Mouse (Mus musculus): Measurements from ENCODE around the gene Them5. TPM values are rescaled to one million over a fixed set of nuclear protein-coding genes. Genes with fewer than 3 reads are reported as not detected.

Them5 gene
- total and polyA plus RNA-seq, 2 experiments from 2014 or later = not detected

DNA sequence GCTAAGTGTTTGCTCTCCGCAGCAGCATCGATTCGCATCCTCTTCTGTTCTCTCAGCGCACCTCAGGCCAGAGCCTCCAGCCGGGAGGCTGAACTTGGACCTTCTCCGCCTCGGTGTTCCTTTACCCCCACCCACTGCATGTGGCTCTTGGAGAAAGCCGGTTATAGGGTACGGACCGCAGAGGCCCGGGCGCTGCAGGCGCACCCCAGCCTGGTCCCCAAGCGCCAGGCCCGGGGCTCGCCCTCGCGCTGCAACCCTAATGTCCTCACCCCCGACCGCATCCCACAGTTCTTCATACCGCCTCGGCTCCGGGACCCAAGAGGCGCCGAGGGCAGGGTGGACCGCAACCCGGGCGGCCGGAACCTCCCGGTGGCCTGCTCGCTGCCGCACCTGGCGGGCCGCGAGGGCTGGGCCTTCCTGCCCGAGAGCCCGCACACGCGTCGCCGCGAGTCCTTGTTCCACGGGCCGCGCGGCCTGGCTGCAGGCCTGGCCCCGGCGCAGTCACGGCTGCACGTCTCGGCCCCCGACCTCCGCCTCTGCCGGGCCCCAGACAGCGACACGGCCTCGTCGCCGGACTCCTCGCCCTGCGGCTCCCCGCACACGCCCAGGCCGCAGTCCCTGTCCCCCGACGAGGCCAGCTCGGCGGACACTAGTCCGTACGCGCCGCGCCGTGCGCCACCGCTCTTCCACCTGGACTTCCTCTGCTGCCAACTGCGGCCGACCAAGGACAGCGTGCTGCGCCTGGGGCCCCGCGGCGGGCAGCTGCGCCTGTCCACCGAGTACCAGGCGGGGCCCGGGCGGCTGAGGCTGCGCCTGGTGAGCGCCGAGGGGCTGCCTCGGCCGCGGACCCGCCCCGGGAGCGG is 21.6 kb downstream of the Them5 start:
- H3K4me1 ChIP-seq (ENCODE audit: control insufficient read depth, insufficient read depth) = 0 out of 2 replicates have a peak, but pooled peaks cover 8% of the 10 kb centered on the region
- TF ChIP-seq CTCF (IDR thresholded peaks at IDR 0.05; ENCODE audit: low read depth) (no peak), EP300 (IDR thresholded peaks at IDR 0.05; ENCODE audit: low read depth) (no peak)
- H3K27me3 ChIP-seq (ENCODE audit: control insufficient read depth, insufficient read depth, low read length) = peaks cover 31% of the 10 kb centered on the region
- H3K4me2 ChIP-seq (ENCODE audit: low read depth, low read length) = peak overlapping the region; percentile 79
- peak; percentile 36 for DNase-seq (ENCODE audit: low spot score)
- 6% methylated on average over 97 of the region's 97 CpGs for WGBS
- no peak overlapping the region for H3K27ac ChIP-seq (ENCODE audit: low read depth)
- no peaks in the 10 kb centered on the region for H3K36me3 ChIP-seq (replicated peaks; ENCODE audit: control insufficient read depth, insufficient read depth, low read length)
- H3K9me3 ChIP-seq (replicated peaks; ENCODE audit: control insufficient read depth, low read length) = no peaks in the 10 kb centered on the region; the same call in 1 of the 2 replicates
- peak overlapping the region; percentile 52 for H3K4me3 ChIP-seq (ENCODE audit: low read depth, low read length)
- ATAC-seq (ENCODE audit: insufficient read depth, low read depth) = peak; percentile 70
- H3K9ac ChIP-seq (replicated peaks; ENCODE audit: low read depth, low read length) = peak overlapping the region; percentile 51

- DNase-seq (ENCODE audit: low spot score) (no peak), ATAC-seq (ENCODE audit: insufficient read depth, low read depth) (0 out of 2 replicates have a peak, but pooled peaks have one; percentile 7)
- TF ChIP-seq EP300 (IDR thresholded peaks at IDR 0.05; ENCODE audit: low read depth) (no peak), CTCF (IDR thresholded peaks at IDR 0.05; ENCODE audit: low read depth) (no peak)
- peak overlapping the region; percentile 51 for H3K9ac ChIP-seq (replicated peaks; ENCODE audit: low read depth, low read length)
- H3K4me3 ChIP-seq (ENCODE audit: low read depth, low read length) = peak overlapping the region; percentile 52
- 4% methylated on average over 22 of the region's 23 CpGs for WGBS
- peak overlapping the region; percentile 79 for H3K4me2 ChIP-seq (ENCODE audit: low read depth, low read length)
- no peaks in the 10 kb centered on the region; the same call in 1 of the 2 replicates for H3K9me3 ChIP-seq (replicated peaks; ENCODE audit: control insufficient read depth, low read length)
- peaks cover 31% of the 10 kb centered on the region for H3K27me3 ChIP-seq (ENCODE audit: control insufficient read depth, insufficient read depth, low read length)
- H3K27ac ChIP-seq (ENCODE audit: low read depth) = no peak overlapping the region
- no peaks in the 10 kb centered on the region for H3K36me3 ChIP-seq (replicated peaks; ENCODE audit: control insufficient read depth, insufficient read depth, low read length)
- H3K4me1 ChIP-seq (ENCODE audit: control insufficient read depth, insufficient read depth) = 0 out of 2 replicates have a peak, but pooled peaks cover 8% of the 10 kb centered on the region
These were observed 22.2 kb downstream of the Them5 start for GRCm38 (mm10) chr3:94364154-94364526.

DNA sequence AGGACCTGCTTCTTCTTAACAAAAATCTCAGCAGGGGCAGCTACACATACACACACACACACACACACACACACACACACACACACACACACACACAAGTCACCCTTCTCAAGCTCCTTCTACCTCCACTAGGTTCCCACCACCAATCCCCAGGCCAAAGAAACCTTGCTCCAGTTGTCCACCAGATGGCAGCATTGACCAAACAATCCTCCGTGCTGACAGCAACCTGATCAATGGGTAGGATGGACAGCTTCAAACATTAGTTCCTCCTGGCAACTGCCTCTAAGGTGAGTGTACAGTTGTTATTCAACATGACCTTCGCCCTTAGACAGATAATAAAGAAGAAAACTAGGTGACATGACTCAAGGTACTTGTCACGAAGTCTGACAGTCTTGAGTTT is 24.9 kb downstream of the Them5 start:
- DNase-seq (ENCODE audit: low spot score) = peak; percentile 81
- Histone ChIP-seq H3K27me3 (ENCODE audit: control insufficient read depth, insufficient read depth, low read length) (peaks cover 30% of the 10 kb centered on the region), H3K4me2 (ENCODE audit: low read depth, low read length) (no peak overlapping the region), H3K4me1 (ENCODE audit: control insufficient read depth, insufficient read depth) (0 out of 2 replicates have a peak, but pooled peaks cover 13% of the 10 kb centered on the region), H3K9ac (replicated peaks; ENCODE audit: low read depth, low read length) (no peak overlapping the region), H3K4me3 (ENCODE audit: low read depth, low read length) (no peak overlapping the region), H3K36me3 (replicated peaks; ENCODE audit: control insufficient read depth, insufficient read depth, low read length) (no peaks in the 10 kb centered on the region), H3K9me3 (replicated peaks; ENCODE audit: control insufficient read depth, low read length) (no peaks in the 10 kb centered on the region; the same call in 1 of the 2 replicates), H3K27ac (ENCODE audit: low read depth) (no peak overlapping the region)
- WGBS = 19% methylated on average over 3 of the region's 3 CpGs
- no peak; the same call in 1 of the 2 replicates for ATAC-seq (ENCODE audit: insufficient read depth, low read depth)
- TF ChIP-seq EP300 (IDR thresholded peaks at IDR 0.05; ENCODE audit: low read depth) (no peak), CTCF (IDR thresholded peaks at IDR 0.05; ENCODE audit: low read depth) (peak; percentile 96)

DNA sequence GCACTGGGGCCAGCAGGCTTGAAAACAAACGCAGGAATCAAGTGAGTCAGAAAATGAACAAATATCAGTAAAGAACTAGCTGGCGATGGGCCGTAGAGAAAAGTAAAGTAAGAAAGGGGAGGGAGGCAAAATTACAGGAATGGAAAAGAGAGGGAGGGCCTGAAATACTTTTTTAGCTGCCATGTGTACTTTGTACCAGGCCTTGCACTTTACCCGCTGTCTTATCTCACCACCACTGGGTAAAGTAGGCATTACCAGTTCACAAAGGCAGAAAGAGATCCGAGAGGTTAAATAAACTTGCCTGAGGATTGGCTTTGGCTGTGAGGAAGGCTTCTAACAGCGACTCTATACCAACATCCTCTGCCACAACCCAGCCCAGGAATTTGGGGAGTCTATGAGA is 25.6 kb downstream of the Them5 start:
- H3K27ac ChIP-seq (ENCODE audit: low read depth) = no peak overlapping the region
- no peak for ATAC-seq (ENCODE audit: insufficient read depth, low read depth)
- no peak overlapping the region for H3K4me2 ChIP-seq (ENCODE audit: low read depth, low read length)
- 74% methylated on average over 6 of the region's 6 CpGs for WGBS
- H3K9ac ChIP-seq (replicated peaks; ENCODE audit: low read depth, low read length) = no peak overlapping the region
- H3K27me3 ChIP-seq (ENCODE audit: control insufficient read depth, insufficient read depth, low read length) = peaks cover 23% of the 10 kb centered on the region
- H3K36me3 ChIP-seq (replicated peaks; ENCODE audit: control insufficient read depth, insufficient read depth, low read length) = no peaks in the 10 kb centered on the region
- H3K9me3 ChIP-seq (replicated peaks; ENCODE audit: control insufficient read depth, low read length) = no peaks in the 10 kb centered on the region; the same call in 1 of the 2 replicates
- 0 out of 2 replicates have a peak, but pooled peaks cover 13% of the 10 kb centered on the region for H3K4me1 ChIP-seq (ENCODE audit: control insufficient read depth, insufficient read depth)
- DNase-seq (ENCODE audit: low spot score) = no peak
- no peak for TF ChIP-seq EP300 (IDR thresholded peaks at IDR 0.05; ENCODE audit: low read depth)
- no peak for TF ChIP-seq CTCF (IDR thresholded peaks at IDR 0.05; ENCODE audit: low read depth)
- H3K4me3 ChIP-seq (ENCODE audit: low read depth, low read length) = no peak overlapping the region

GRCm38 (mm10) chr3:94368631-94369030 is 26.7 kb downstream of the Them5 start:
- no peak for ATAC-seq (ENCODE audit: insufficient read depth, low read depth)
- H3K4me3 ChIP-seq (ENCODE audit: low read depth, low read length) = no peak overlapping the region
- H3K36me3 ChIP-seq (replicated peaks; ENCODE audit: control insufficient read depth, insufficient read depth, low read length) = no peaks in the 10 kb centered on the region
- WGBS = 60% methylated on average over 6 of the region's 6 CpGs
- peaks cover 11% of the 10 kb centered on the region for H3K27me3 ChIP-seq (ENCODE audit: control insufficient read depth, insufficient read depth, low read length)
- DNase-seq (ENCODE audit: low spot score) = no peak
- H3K4me1 ChIP-seq (ENCODE audit: control insufficient read depth, insufficient read depth) = peaks cover 13% of the 10 kb centered on the region; the same call in 1 of the 2 replicates
- TF ChIP-seq CTCF (IDR thresholded peaks at IDR 0.05; ENCODE audit: low read depth) = no peak
- TF ChIP-seq EP300 (IDR thresholded peaks at IDR 0.05; ENCODE audit: low read depth) = no peak
- no peak overlapping the region for H3K27ac ChIP-seq (ENCODE audit: low read depth)
- H3K9ac ChIP-seq (replicated peaks; ENCODE audit: low read depth, low read length) = no peak overlapping the region
- no peaks in the 10 kb centered on the region for H3K9me3 ChIP-seq (replicated peaks; ENCODE audit: control insufficient read depth, low read length)
- H3K4me2 ChIP-seq (ENCODE audit: low read depth, low read length) = no peak overlapping the region

Data from heart, postnatal 0 days (tissue).